Mouse (Mus musculus) cortical plate, adult 2 months (tissue): ENCODE results near the gene Tmprss11c.
A peak's percentile ranks its signal among the peaks of the same experiment; 100 is the strongest.

ENCODE experiments used
- CTCF ChIP-seq: fragments of 200-500 bp; IDR thresholded peaks from 2 replicates; pipeline ENCODE4 v1.5.1; 2011; ENCODE audit warnings: mild to moderate bottlenecking, control low read depth, low read length; ENCODE audit not compliant: insufficient read depth; ENCODE audit errors: extremely low read depth
- POLR2A ChIP-seq: fragments of 200-500 bp; IDR thresholded peaks from 2 replicates; pipeline ENCODE4 v1.6.1; 2011; ENCODE audit warnings: mild to moderate bottlenecking, low read length, control low read depth; ENCODE audit not compliant: insufficient read depth; ENCODE audit errors: extremely low read depth

GRCm38 (mm10) chr5:86190770-86191169, 98.3 kb downstream of the Tmprss11c start:
- no peak for TF ChIP-seq POLR2A
- TF ChIP-seq CTCF, result peak; percentile 58
